Mouse (Mus musculus): ENCODE measurements at regions not wholly inside any gene's neighbourhood (a gene's known extent, or its start where the extent isn't known, plus 50 kb on each side); places are given as distances from the start of the nearest gene placed in this dataset.

DNA sequence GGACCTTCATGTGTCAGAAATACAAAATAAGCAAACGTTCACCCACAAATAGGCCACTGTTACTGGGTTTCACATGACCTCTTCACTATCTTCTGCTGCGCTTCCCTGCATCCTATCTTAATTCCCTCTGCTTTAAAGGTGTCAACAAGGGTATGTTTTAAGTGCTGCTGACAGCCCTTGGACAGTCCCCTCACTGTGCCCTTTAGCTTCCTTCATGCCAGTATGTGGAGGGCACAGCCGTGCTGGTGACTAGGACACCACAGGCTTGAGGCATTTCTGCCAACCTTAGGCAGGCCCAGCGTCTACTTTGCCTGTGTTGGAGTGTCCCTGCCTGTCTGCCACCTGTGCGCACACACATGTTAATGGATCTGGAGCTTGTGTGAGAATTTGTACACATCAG lies 63.9 kb upstream of the Zfp536 start:
- Histone ChIP-seq H3K4me3 (replicated peaks) (peak overlapping the region; percentile 4), H3K36me3 (replicated peaks; ENCODE audit: low read length) (no peaks in the 10 kb centered on the region), H3K9me3 (0 out of 2 replicates have a peak, but pooled peaks cover 8% of the 10 kb centered on the region), H3K27me3 (replicated peaks) (no peaks in the 10 kb centered on the region), H3K4me1 (no peaks in the 10 kb centered on the region)
- TF ChIP-seq GATA1 (IDR thresholded peaks at IDR 0.05; ENCODE audit: borderline replicate concordance, low read length) = no peak
- TF ChIP-seq FLI1 (IDR thresholded peaks at IDR 0.05; ENCODE audit: low read length) = no peak

- H3K27me3 ChIP-seq (replicated peaks) = no peaks in the 10 kb centered on the region
- H3K4me1 ChIP-seq = no peaks in the 10 kb centered on the region
- no peak overlapping the region for H3K4me3 ChIP-seq (replicated peaks)
- TF ChIP-seq FLI1 (IDR thresholded peaks at IDR 0.05; ENCODE audit: low read length) (no peak), GATA1 (IDR thresholded peaks at IDR 0.05; ENCODE audit: borderline replicate concordance, low read length) (no peak)
- no peaks in the 10 kb centered on the region for H3K36me3 ChIP-seq (replicated peaks; ENCODE audit: low read length)
- H3K9me3 ChIP-seq = peaks cover 36% of the 10 kb centered on the region
Measured at GRCm38 (mm10) chr7:37833420-37833819, 60.0 kb upstream of the Zfp536 start.

DNA sequence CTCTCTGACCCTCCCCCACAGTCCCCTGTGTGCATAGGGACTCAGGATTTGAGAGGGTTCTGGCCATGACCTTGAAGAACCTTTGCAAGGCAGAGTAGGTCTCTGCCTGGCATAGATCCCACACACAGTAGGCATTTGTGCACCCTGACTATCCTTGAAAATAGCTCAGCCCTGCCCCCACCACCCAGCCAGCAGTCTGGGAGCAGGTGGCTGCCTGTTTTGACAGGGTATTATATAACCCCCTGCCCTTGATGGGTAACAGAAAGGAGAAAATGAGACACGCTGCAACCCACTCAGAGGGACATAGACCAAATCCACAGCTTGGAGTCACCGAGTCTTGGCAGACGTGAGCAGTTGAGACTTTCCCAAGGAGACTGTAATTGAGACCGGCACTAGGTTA lies 58.9 kb upstream of the Zfp536 start:
- Histone ChIP-seq H3K27me3 (replicated peaks) (no peaks in the 10 kb centered on the region), H3K4me3 (replicated peaks) (no peak overlapping the region), H3K36me3 (replicated peaks; ENCODE audit: low read length) (no peaks in the 10 kb centered on the region), H3K4me1 (no peaks in the 10 kb centered on the region), H3K9me3 (peaks cover 36% of the 10 kb centered on the region)
- no peak for TF ChIP-seq GATA1 (IDR thresholded peaks at IDR 0.05; ENCODE audit: borderline replicate concordance, low read length)
- no peak for TF ChIP-seq FLI1 (IDR thresholded peaks at IDR 0.05; ENCODE audit: low read length)

DNA sequence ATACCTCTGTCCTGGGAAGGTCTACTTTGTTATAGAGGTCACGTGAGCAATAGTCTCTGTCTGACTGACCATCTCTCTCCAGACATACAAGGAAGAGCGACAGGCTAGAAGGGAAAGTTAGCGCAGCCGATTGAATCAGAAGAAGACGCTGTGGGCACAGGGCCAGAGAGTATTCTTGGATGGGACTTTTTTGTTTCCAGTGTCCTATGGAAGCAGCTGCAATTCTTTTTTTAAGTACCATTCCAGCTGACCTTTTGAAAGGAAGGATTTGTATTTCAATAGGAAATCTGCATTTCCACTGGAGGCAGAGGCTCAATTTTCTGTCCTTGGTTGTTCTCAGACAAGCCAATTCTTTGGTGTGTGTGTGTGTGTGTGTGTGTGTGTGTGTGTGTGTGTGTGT lies 52.3 kb upstream of the Zfp536 start:
- TF ChIP-seq FLI1 (IDR thresholded peaks at IDR 0.05; ENCODE audit: low read length) (no peak), GATA1 (IDR thresholded peaks at IDR 0.05; ENCODE audit: borderline replicate concordance, low read length) (no peak)
- Histone ChIP-seq H3K36me3 (replicated peaks; ENCODE audit: low read length) (no peaks in the 10 kb centered on the region), H3K4me1 (no peaks in the 10 kb centered on the region), H3K4me3 (replicated peaks) (no peak overlapping the region), H3K9me3 (peaks cover 15% of the 10 kb centered on the region), H3K27me3 (replicated peaks) (no peaks in the 10 kb centered on the region)

All from megakaryocyte, embryonic 14.5 days (primary cell).